Mouse (Mus musculus) limb, embryonic 13.5 days (tissue): ENCODE data around the gene Jak2. TPM values are rescaled to one million over a fixed set of nuclear protein-coding genes. Genes with fewer than 3 reads are reported as not detected.
A peak's percentile ranks its signal among the peaks of the same experiment; 100 is the strongest.

Experiments used
- ATAC-seq: fragments of 200-750 bp; cut with Nextera tagmentation; 2 replicates; pipeline ENCODE4 v1.8.0; 2017; ENCODE audit warnings: low read depth, moderate number of reproducible peaks, moderate TSS enrichment; ENCODE audit not compliant: low FRiP score
- H3K27ac ChIP-seq: fragments of 300-500 bp; sonication (generic); 2 replicates; pipeline ENCODE4 v1.5.1; 2015; ENCODE audit warnings: inconsistent platforms, mild to moderate bottlenecking, moderate library complexity
- H3K27me3 ChIP-seq: fragments of 300-500 bp; sonication (generic); 2 replicates; pipeline ENCODE4 v1.6.1; 2015; ENCODE audit warnings: mild to moderate bottlenecking, inconsistent platforms
- H3K36me3 ChIP-seq: fragments of 300-500 bp; sonication (generic); 2 replicates; pipeline ENCODE4 v1.6.1; 2015; ENCODE audit warnings: inconsistent platforms, mild to moderate bottlenecking, moderate library complexity
- H3K4me1 ChIP-seq: fragments of 300-500 bp; sonication (generic); 2 replicates; pipeline ENCODE4 v1.6.1; 2015; ENCODE audit warnings: inconsistent platforms
- H3K4me2 ChIP-seq: fragments of 300-500 bp; sonication (generic); replicated peaks from 2 replicates; pipeline ENCODE4 v1.6.1; 2015; ENCODE audit warnings: inconsistent platforms, mild to moderate bottlenecking, moderate library complexity
- H3K4me3 ChIP-seq: fragments of 300-500 bp; sonication (generic); 2 replicates; pipeline ENCODE4 v1.5.1; 2015; ENCODE audit warnings: moderate library complexity, mild to moderate bottlenecking, inconsistent platforms
- H3K9ac ChIP-seq: fragments of 300-500 bp; sonication (generic); 2 replicates; pipeline ENCODE4 v1.6.1; 2015; ENCODE audit warnings: mild to moderate bottlenecking, inconsistent platforms
- H3K9me3 ChIP-seq: fragments of 300-500 bp; sonication (generic); 2 replicates; pipeline ENCODE4 v1.6.1; 2016; ENCODE audit warnings: inconsistent platforms
- WGBS: fragments of 180-500 bp; shearing (Covaris S2); methylation state at CpG from one replicate; pipeline ENCODE4 v1.1.7; 2015; 5-methylcytosine and 5-hydroxymethylcytosine counted together
- polyA plus RNA-seq: library from polyadenylated mRNA; unstranded; fragments of >200 nt; fragmentation: Nextera tagmentation; extraction: Ambion mirVana; gene quantifications from 2 replicates; pipeline ENCODE4 v1.2.1, GENCODE M21; 2015

Jak2 gene
- 8.5 and 9.8 TPM in 2 replicates for polyA plus RNA-seq

DNA sequence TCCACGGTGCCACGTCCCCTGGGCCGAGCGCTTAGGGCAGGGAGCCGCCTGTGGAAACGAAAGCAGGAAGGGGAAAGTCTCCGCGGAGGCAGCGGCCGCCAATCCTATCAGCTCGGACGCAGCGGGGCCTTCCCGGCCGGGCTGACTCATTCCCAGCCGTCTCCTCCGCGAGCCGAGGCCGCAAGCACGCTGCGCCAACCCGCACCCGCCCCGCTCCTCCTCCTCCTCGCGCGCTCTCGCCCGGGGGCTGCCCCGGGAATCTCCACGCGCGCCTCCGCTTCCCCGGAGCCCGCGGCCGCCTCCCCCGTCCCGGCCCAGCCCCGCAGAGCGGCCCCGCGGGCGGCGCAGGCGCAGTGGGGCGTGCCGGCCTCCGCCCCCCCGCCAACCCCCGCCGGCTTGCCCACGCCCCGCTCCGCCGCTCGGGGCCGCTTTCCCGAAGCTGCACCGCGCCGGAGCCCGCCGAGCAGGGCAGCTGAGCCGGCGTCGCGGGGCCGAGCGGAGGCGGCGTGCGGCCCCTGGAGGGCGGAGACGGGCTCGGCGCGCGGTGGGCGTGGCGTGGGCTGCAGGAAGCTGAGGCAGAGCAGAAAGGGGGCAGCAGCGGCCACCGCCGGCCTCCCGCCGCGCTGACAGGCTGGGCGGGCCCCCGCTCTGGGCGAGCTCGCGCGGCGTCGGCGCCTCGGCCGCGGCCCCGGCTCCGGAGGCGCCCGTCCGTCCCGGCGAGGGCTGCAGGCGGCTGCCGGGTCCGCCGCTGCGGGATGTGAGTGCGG is at the start of gene Jak2:
Jak2 (plus strand) TSS at position 638 of the 767 bp plus-strand sequence.
- under 1% methylated on average over 73 of the region's 114 CpGs for WGBS
- peak within 1 kb of the TSS; percentile 89 for H3K4me3 ChIP-seq
- peaks cover 33% of the 10 kb centered on the region for H3K4me1 ChIP-seq
- no peaks in the 10 kb centered on the region for H3K27me3 ChIP-seq
- no peaks in the 10 kb centered on the region for H3K36me3 ChIP-seq
- peak within 1 kb of the TSS; percentile 81 for H3K4me2 ChIP-seq
- H3K9ac ChIP-seq: peak within 1 kb of the TSS; percentile 96
- H3K9me3 ChIP-seq: no peaks in the 10 kb centered on the region
- H3K27ac ChIP-seq: peak within 1 kb of the TSS; percentile 96
- peak; percentile 93 for ATAC-seq

GRCm38 (mm10) chr19:29203337-29203736 is 48.3 kb upstream of the Jak2 start:
- H3K27ac ChIP-seq: no peak overlapping the region
- H3K9me3 ChIP-seq: no peaks in the 10 kb centered on the region
- no peak overlapping the region for H3K4me3 ChIP-seq
- H3K4me1 ChIP-seq: no peaks in the 10 kb centered on the region; the same call in 1 of the 2 replicates
- no peak overlapping the region for H3K9ac ChIP-seq
- H3K36me3 ChIP-seq: no peaks in the 10 kb centered on the region
- H3K27me3 ChIP-seq: no peaks in the 10 kb centered on the region
- no peak overlapping the region for H3K4me2 ChIP-seq
- ATAC-seq: no peak
- 56% methylated on average over 2 of the region's 2 CpGs for WGBS

DNA sequence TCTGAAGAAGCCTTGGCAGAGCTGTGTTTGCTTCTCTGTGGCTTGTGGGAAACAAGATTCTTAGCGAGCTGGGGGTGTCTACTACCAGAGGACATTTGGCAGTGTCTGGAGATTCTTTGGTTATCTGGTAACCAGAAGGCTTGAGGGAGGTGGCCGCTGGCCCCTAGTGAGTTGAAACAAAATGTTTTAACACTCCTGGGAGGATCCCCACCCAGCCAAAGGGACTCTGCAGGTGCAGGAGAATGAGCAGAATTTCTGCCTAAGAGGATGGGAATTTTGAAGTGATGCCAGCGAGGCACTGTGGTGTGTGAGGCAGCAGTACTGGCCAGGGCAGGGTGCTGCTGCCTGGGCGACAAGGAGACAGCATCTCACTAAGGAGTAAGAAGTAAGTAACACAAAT is 47.0 kb upstream of the Jak2 start:
- Histone ChIP-seq H3K27ac (no peak overlapping the region), H3K4me3 (no peak overlapping the region), H3K36me3 (no peaks in the 10 kb centered on the region), H3K9ac (no peak overlapping the region), H3K4me2 (no peak overlapping the region), H3K27me3 (no peaks in the 10 kb centered on the region), H3K4me1 (no peaks in the 10 kb centered on the region; the same call in 1 of the 2 replicates), H3K9me3 (no peaks in the 10 kb centered on the region)
- ATAC-seq: no peak
- 70% methylated on average over 4 of the region's 4 CpGs for WGBS

DNA sequence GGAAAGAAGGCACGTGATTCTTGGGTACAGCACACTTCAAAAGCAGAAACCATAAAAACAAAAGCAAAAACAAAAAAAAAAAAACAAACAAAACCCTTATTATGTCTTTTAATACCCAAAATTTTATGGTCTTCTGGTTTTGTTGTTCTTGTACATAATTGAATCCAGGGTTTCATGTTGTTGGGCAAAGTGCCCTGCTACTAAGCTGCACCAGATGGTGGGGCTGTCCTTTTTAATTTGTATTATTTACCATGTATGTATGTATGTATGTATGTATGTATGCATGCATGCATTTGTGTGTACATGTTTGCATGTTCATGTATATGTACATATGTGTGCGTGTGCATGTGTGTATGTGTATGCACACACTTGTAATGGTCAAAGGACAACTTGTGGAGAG is 46.4 kb upstream of the Jak2 start:
- Histone ChIP-seq H3K9me3 (no peaks in the 10 kb centered on the region), H3K9ac (no peak overlapping the region), H3K4me1 (no peaks in the 10 kb centered on the region; the same call in 1 of the 2 replicates), H3K4me3 (no peak overlapping the region), H3K27ac (no peak overlapping the region), H3K36me3 (no peaks in the 10 kb centered on the region), H3K27me3 (no peaks in the 10 kb centered on the region), H3K4me2 (no peak overlapping the region)
- 55% methylated on average over 2 of the region's 2 CpGs for WGBS
- ATAC-seq: no peak

GRCm38 (mm10) chr19:29209898-29210297 is 41.7 kb upstream of the Jak2 start:
- WGBS: 82% methylated on average over 7 of the region's 7 CpGs
- Histone ChIP-seq H3K27ac (no peak overlapping the region), H3K9ac (no peak overlapping the region), H3K27me3 (no peaks in the 10 kb centered on the region), H3K4me3 (no peak overlapping the region), H3K9me3 (no peaks in the 10 kb centered on the region), H3K36me3 (no peaks in the 10 kb centered on the region), H3K4me1 (no peaks in the 10 kb centered on the region), H3K4me2 (no peak overlapping the region)
- ATAC-seq: no peak

DNA sequence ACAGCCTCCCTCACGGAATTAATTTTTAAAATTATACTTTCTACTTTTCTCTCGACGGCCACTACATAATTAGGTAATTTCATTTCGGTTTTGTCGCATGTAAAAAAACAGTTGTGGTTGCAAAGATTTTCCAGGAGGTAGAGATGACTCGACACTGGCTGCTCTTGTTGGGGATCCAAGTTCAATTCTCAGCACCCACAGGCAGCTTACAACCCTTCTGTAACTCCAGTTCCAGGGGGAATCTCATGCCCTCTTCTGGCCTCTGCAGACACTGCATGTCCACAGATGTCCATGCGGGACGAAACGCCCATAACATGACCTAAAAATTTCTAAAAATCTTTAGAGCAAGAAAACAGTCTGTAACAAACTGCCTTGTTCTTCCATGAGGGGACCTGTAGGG is 41.3 kb upstream of the Jak2 start:
- Histone ChIP-seq H3K4me1 (no peaks in the 10 kb centered on the region), H3K27me3 (no peaks in the 10 kb centered on the region), H3K9ac (no peak overlapping the region), H3K4me3 (no peak overlapping the region), H3K9me3 (no peaks in the 10 kb centered on the region), H3K27ac (no peak overlapping the region), H3K4me2 (no peak overlapping the region), H3K36me3 (no peaks in the 10 kb centered on the region)
- ATAC-seq: no peak
- 89% methylated on average over 9 of the region's 9 CpGs for WGBS

DNA sequence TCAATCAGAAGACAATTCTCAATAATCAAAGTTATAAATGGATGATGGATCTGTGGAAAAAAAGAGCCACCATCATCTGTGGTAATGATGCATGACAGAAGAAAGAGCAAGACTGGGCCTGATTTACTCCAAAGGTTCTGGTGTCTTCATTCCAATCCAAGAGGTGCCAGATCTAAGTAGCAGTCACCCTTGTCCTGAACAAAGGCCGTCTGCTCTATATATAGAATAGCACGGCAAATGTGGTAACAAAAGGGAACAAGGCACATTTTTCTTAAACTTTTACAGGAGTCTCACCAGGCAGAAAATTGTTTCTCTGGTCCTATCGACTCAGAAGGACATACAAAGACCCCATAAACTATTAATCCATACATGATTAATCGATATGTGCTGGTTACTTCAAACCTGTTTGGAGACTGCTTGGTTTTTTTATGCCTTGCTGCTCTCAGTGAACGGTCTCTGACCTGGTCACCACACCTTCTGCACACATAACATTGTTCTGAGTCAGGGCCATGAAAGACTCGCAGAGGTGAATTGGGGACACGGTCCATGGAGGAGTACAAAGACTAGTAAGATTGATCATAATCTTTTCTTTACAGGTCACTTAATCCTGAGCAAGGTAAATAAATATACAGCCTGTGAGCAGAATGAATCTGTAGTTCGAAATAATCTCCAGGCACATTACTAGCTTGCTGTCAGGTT is 35.7 kb upstream of the Jak2 start:
- Histone ChIP-seq H3K9me3 (no peaks in the 10 kb centered on the region), H3K36me3 (no peaks in the 10 kb centered on the region), H3K9ac (no peak overlapping the region), H3K4me1 (no peaks in the 10 kb centered on the region), H3K27me3 (no peaks in the 10 kb centered on the region), H3K27ac (no peak overlapping the region), H3K4me2 (no peak overlapping the region), H3K4me3 (no peak overlapping the region)
- no peak for ATAC-seq
- WGBS: 78% methylated on average over 8 of the region's 8 CpGs

DNA sequence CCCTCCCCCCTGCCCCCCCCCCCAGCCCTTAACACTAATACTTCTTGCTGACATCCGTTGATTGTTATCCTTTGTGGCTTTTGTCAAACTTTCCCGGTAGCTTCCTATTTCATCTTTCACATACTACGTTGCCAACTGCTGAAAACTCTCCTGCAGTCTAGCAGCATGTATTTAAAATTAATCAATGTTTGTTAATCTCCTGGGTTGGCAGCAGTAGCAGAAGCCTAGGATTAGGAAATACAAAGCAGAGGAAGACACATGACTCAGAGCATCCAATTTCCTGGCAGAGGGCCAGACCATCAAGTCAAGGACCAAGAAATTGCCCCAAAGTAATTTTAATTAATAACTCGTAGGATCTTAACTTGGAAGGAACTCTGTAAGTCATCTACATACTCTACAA is 29.8 kb upstream of the Jak2 start:
- no peak overlapping the region for H3K4me2 ChIP-seq
- no peak overlapping the region for H3K27ac ChIP-seq
- no peaks in the 10 kb centered on the region for H3K36me3 ChIP-seq
- H3K9ac ChIP-seq: no peak overlapping the region
- no peak overlapping the region for H3K4me3 ChIP-seq
- no peaks in the 10 kb centered on the region for H3K9me3 ChIP-seq
- WGBS: 83% methylated on average over 4 of the region's 4 CpGs
- H3K27me3 ChIP-seq: no peaks in the 10 kb centered on the region
- no peaks in the 10 kb centered on the region for H3K4me1 ChIP-seq
- no peak for ATAC-seq

GRCm38 (mm10) chr19:29224968-29225367 is 26.7 kb upstream of the Jak2 start:
- no peaks in the 10 kb centered on the region for H3K27me3 ChIP-seq
- H3K4me2 ChIP-seq: no peak overlapping the region
- no peak overlapping the region for H3K27ac ChIP-seq
- no peaks in the 10 kb centered on the region for H3K9me3 ChIP-seq
- H3K4me3 ChIP-seq: no peak overlapping the region
- H3K4me1 ChIP-seq: no peaks in the 10 kb centered on the region
- H3K9ac ChIP-seq: no peak overlapping the region
- ATAC-seq: no peak
- no peaks in the 10 kb centered on the region for H3K36me3 ChIP-seq

DNA sequence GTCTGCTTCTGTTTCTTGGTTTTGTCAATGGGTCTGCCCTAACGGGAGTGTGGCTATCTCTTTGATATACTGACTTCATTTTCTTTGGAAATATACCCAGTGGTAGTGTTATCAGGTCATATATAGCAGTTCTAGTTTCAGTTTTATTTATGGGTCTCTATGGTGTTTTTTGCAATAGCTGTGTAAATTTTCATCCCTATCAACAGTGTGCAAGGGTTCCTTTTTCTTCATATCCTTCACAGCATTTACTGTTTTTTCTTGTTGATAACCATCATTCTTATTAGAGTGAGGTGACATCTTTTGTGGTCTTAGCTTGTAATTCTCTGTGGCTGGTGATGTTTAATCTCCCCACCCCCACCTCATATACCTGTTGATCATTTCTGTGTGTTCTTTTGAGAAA is 24.6 kb upstream of the Jak2 start:
- no peak overlapping the region for H3K4me2 ChIP-seq
- 76% methylated on average over 1 of the region's 1 CpGs for WGBS
- H3K4me3 ChIP-seq: no peak overlapping the region
- H3K4me1 ChIP-seq: no peaks in the 10 kb centered on the region
- H3K27ac ChIP-seq: no peak overlapping the region
- H3K9ac ChIP-seq: no peak overlapping the region
- H3K27me3 ChIP-seq: no peaks in the 10 kb centered on the region
- ATAC-seq: no peak
- H3K36me3 ChIP-seq: no peaks in the 10 kb centered on the region
- H3K9me3 ChIP-seq: no peaks in the 10 kb centered on the region

DNA sequence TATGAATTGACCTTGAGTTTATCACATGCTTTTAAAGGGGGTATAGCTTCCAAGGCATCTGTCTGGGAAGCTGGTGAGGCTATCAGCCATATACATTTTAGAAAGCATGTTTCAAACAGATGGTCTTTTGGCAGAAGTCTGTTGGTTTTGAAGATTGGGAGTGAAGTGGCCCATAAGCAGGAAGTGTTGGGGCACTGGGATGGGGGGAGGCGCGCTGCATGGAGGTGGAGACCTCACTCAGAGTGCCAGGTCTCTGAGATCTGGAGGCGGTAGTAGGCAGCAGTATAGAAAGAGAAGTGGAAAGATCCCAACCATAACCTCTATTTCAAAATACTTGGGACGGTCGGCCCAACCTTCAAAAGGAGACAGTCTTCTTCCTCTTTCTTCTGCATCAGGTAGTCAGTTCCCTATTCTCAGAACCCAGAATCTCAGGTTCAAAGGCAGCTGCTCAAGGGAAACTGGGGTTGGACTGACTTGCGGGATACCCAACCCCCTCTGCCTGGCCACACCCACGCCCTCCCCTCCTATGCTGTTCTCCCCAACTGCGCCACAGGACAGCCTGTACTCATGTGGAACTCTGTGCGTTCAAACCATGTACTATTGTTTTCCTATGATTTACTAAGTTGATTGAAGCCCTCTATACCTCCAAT is 23.6 kb upstream of the Jak2 start:
- no peak overlapping the region for H3K27ac ChIP-seq
- no peaks in the 10 kb centered on the region for H3K27me3 ChIP-seq
- H3K4me1 ChIP-seq: no peaks in the 10 kb centered on the region
- no peak for ATAC-seq
- H3K9ac ChIP-seq: no peak overlapping the region
- no peaks in the 10 kb centered on the region for H3K36me3 ChIP-seq
- no peak overlapping the region for H3K4me3 ChIP-seq
- H3K9me3 ChIP-seq: no peaks in the 10 kb centered on the region
- WGBS: 66% methylated on average over 9 of the region's 9 CpGs
- no peak overlapping the region for H3K4me2 ChIP-seq

- Histone ChIP-seq H3K27ac (no peak overlapping the region), H3K9me3 (no peaks in the 10 kb centered on the region), H3K27me3 (no peaks in the 10 kb centered on the region), H3K9ac (no peak overlapping the region), H3K4me3 (no peak overlapping the region), H3K4me2 (no peak overlapping the region), H3K4me1 (no peaks in the 10 kb centered on the region), H3K36me3 (no peaks in the 10 kb centered on the region)
- 69% methylated on average over 2 of the region's 2 CpGs for WGBS
- no peak for ATAC-seq
These were observed 22.6 kb upstream of the Jak2 start for GRCm38 (mm10) chr19:29228989-29229388.
